Comparison of ENCODE assay signal across 23 mouse cellular contexts in genomic region chr4:89392791-89393190, GRCm38 (mm10).
"Had no signal": no experiment of that assay in that cellular context is flagged by ENCODE, and none has a peak within 500 bp of the region (broad histone marks: within the 10 kb centered on the region; RNA-seq: fewer than 3 reads in every experiment).

No protein-coding gene starts in this region.

- ATAC-seq: hindbrain, embryonic 16.5 days had no signal

- H3K27me3 ChIP-seq: heart, embryonic 12.5 days; hindbrain, embryonic 12.5 days; kidney, embryonic 15.5 days; limb, embryonic 13.5 days; liver, embryonic 13.5 days; liver, embryonic 15.5 days had no signal

- H3K9ac ChIP-seq: heart, embryonic 12.5 days; hindbrain, embryonic 12.5 days; hindbrain, embryonic 14.5 days; kidney, embryonic 15.5 days; limb, embryonic 13.5 days; liver, embryonic 13.5 days; liver, embryonic 15.5 days had no signal

- DNase-seq: gastrocnemius, adult 2 months; gastrocnemius, postnatal 10 days; gastrocnemius, postnatal 25 days; kidney, adult 11 months; kidney, adult 2 months; kidney, adult 9 months; kidney, postnatal 14 days; kidney, postnatal 36 days; layer of hippocampus, adult 9-11 months; layer of hippocampus, postnatal 36 days; liver; liver, embryonic 13.5 days had no signal

- H3K4me3 ChIP-seq: gastrocnemius, adult 2 months; heart, embryonic 10.5 days; heart, embryonic 12.5 days; hindbrain, embryonic 10.5 days; hindbrain, embryonic 12.5 days; kidney, embryonic 15.5 days; limb, embryonic 13.5 days; liver, embryonic 13.5 days; liver, embryonic 15.5 days had no signal

- H3K36me3 ChIP-seq: heart, embryonic 10.5 days; heart, embryonic 12.5 days; hindbrain, embryonic 10.5 days; hindbrain, embryonic 12.5 days; kidney, embryonic 15.5 days; limb, embryonic 13.5 days; liver, embryonic 13.5 days; liver, embryonic 15.5 days had no signal

- H3K4me1 ChIP-seq: heart, embryonic 10.5 days; heart, embryonic 12.5 days; hindbrain, embryonic 10.5 days; hindbrain, embryonic 12.5 days; kidney, embryonic 15.5 days; liver, embryonic 13.5 days; liver, embryonic 15.5 days had no signal

- H3K27ac ChIP-seq: gastrocnemius, adult 2 months; heart, embryonic 10.5 days; hindbrain, embryonic 10.5 days; hindbrain, embryonic 12.5 days; hindbrain, embryonic 14.5 days; kidney, embryonic 15.5 days; kidney, postnatal 0 days; limb, embryonic 13.5 days; liver, embryonic 13.5 days; liver, embryonic 15.5 days had no signal

- H3K4me2 ChIP-seq: heart, embryonic 12.5 days; hindbrain, embryonic 12.5 days; hindbrain, embryonic 14.5 days; kidney, embryonic 15.5 days; limb, embryonic 13.5 days; liver, embryonic 11.5 days; liver, embryonic 13.5 days; liver, embryonic 15.5 days had no signal

- H3K9me3 ChIP-seq: heart, embryonic 10.5 days; heart, embryonic 12.5 days; hindbrain, embryonic 10.5 days; hindbrain, embryonic 12.5 days; kidney, embryonic 15.5 days; limb, embryonic 13.5 days; liver, embryonic 13.5 days; liver, embryonic 15.5 days had no signal
